Mouse (Mus musculus): ENCODE measurements around the gene Gsap. TPM values are rescaled to one million over a fixed set of nuclear protein-coding genes. Genes with fewer than 3 reads are reported as not detected.
"Not testable (repeated sequence)": the region's sequence is repeated elsewhere in the genome, so short reads cannot be mapped to it uniquely, and the experiment has no call there.

The Gsap gene
- total and polyA plus RNA-seq, 3 experiments = 0.62 to 5.9 (median 3.9) TPM

GRCm38 (mm10) chr5:21179496-21179895 is 6.6 kb upstream of the Gsap start:
- DNase-seq = no peak

GRCm38 (mm10) chr5:21183046-21183445 is 3.0 kb upstream of the Gsap start:
- DNase-seq = not testable (repeated sequence)

- DNase-seq = no peak
Measured at GRCm38 (mm10) chr5:21186821-21187220, 766 bp downstream of the Gsap start.

- DNase-seq = no peak
Measured at GRCm38 (mm10) chr5:21188435-21188834, 2.4 kb downstream of the Gsap start.

DNA sequence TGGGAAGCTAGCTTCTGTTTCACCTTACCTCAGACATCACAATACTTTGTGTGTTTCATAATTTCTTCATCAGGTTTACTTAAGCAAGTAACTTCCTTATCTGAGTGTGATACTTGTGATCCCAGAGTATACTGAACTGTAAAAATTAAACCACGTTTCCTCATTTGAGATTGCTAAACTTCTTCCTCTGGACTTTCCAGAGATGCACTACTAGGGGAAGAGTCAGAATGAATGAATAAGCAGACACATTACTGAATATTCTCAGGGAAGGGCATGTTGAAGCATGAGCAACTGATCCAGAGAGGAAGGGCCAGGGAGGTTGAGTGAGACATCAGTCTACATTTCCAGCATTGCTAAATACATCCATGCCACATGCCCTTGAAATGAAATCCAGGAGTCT is 3.0 kb downstream of the Gsap start:
- no peak for DNase-seq

DNA sequence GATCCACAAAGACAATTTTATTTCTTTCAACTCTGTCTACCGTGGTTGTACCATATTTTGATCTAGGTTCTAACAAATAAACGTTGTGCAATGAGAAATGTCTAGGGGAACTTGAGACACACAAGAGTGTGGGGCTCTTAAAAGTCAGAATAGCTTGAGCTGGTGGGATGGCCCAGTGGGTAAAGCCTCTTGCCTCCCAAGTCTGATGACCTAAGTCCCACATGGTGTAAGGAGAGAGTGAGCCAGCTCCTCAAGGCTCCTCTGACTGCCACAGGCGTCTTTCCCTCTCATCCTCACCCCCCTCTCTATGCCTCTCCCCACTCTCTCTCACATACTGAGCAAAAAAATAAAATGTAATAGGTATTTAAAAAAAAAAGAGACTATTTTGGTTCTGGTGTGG is 3.4 kb downstream of the Gsap start:
- no peak for DNase-seq

GRCm38 (mm10) chr5:21203504-21203903 is 17.4 kb downstream of the Gsap start:
- DNase-seq = no peak

- no peak for DNase-seq
Measured at GRCm38 (mm10) chr5:21204157-21204556, 18.1 kb downstream of the Gsap start.

GRCm38 (mm10) chr5:21206014-21206413 is 20.0 kb downstream of the Gsap start:
- no peak for DNase-seq

- no peak for DNase-seq
Measured at GRCm38 (mm10) chr5:21211406-21211805, 25.4 kb downstream of the Gsap start.

DNA sequence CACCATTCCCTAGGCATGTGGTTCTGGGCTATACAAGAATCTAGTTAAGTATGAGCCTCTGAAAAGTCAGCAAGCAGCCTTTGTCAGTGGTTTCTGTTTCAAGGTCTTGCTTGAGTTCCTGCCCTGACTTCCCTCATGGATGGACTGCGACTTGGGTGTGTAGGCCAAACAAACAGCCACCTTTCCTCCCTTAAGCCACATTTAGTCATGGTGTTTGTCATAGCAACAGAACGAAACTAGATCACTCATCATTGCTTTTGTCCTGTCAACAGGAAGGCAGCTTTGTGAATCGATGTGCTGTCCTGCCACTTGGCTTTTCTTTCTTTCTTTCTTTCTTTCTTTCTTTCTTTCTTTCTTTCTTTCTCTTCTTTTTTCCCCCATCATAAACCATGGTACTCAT is 26.9 kb downstream of the Gsap start:
- no peak for DNase-seq

- DNase-seq = no peak
Measured at GRCm38 (mm10) chr5:21213801-21214200, 27.7 kb downstream of the Gsap start.

GRCm38 (mm10) chr5:21217453-21218294 is 31.6 kb downstream of the Gsap start:
- DNase-seq = no peak

DNA sequence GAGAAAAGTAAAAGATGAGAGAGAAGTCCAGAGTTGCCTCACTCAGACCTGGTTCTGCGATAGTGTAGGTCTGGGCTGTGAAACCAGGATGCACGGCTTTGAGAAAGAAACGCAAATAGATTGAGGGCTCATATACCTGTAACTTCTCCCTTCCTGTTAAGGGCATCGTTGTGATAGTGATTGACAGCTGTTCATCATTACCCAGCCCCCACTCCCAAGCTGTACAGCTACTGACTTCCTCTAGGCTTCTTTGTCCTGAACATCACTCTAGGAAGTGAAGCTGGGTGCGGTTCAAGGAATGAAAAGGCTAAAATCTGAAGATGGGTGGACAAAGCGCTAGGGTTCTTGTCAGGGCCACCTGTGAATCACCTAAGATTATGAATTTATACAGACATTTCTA is 46.8 kb downstream of the Gsap start:
- DNase-seq = no peak

GRCm38 (mm10) chr5:21244575-21244974 is 58.5 kb downstream of the Gsap start:
- DNase-seq = no peak

GRCm38 (mm10) chr5:21245241-21245640 is 59.2 kb downstream of the Gsap start:
- no peak for DNase-seq

GRCm38 (mm10) chr5:21246794-21247193 is 60.7 kb downstream of the Gsap start:
- DNase-seq = peak; percentile 70

DNA sequence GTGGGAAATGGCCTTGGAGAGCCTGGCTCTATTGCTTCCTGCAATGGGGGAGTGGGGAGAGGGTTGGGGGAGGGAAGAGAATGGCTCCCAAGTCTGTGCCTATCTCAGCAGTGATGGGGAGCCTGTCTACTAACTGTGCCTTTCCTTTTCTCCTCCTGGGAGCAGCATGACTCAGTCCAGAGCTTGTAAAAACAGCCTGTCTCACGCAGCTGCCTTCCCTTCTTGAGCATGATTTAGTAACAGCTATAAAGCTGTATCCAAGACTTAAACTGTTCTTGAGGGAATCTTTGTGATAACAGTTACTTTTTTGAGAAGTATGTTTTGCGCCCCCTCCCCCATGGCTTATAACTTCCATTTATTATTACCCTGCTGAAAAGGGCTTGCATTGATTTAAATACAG is 61.9 kb downstream of the Gsap start:
- no peak for DNase-seq

DNA sequence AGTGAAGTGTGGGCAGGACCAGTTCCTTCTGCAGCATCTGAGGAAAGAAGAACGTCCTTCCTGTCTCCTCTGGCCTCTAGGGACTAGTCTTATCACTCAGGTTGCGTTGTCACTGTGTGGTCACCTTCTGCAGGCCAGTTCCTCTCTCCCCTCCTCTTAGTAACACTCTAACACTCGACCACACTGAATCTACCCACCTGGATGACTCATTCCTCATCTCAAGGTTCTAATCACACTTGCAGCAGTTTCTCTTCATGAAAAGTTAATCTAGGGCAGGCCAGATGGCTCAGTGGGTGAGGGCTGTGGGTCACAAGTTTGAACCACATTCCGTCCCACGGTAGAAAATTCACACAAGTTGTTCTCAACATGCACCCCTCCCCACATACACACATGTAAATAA is 62.8 kb downstream of the Gsap start:
- DNase-seq = no peak

DNA sequence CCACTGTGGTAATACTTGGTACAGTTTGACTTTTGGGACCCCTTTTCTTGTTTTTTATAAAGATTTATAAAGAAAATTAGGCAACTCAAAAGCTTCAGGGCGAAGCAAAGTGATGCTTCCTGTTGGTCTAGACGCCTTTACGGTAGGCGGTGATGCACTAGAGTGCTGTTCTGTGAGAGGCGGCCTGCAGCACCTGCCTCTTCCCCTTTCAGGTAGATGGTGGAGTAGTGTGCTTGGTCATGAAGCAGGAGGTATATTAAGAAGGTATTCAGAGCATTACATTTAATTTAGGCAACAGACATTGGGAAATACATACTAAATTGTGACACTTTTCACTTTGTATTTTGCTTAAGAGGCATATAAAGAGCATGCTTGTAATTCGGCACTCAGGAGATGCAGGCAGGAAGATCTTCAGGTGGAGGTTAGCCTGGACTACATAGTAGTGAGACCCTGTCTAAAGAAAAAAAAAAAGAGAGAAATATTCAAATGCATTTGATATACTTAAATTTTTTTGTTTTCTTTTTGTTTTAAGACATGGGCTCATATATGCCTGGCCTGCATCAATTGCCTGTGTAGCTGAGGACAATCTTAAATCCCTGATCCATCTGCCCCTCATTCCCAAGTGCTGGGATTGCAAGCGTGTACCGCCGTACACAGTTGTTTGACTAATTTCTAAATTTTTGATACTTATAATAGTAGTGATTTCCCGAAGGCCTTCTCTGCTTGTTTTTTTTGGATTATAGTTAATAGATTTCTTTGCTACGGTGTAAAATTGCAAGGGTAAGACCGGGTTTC is 68.9 kb downstream of the Gsap start:
- DNase-seq = no peak

DNA sequence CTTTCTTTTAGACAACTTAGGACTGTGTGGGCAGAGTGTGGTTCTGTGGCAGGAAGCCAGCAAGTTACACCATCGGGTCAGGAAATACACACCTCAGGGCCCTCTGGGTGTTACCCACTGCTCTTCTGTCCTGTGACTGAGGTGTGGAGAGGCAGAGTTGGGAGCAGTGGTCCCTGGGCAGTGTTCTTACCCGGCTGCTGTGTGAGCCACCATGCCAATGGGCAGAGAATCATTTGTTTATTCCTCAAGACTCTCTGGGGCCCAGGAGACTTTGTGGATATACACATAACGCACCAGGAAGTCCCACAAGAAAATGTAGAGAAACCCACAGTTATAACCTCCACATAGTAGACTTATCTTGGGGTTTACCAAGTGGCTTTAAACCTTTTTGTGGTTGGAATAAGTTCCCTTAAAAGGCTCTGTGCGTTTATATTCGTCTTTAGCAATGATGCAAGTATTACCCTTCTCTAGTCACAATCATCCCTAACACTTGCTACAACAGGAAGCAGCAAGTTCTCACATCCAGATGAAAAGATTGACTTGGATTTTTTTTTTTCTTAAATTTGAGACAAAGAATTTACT is 69.6 kb downstream of the Gsap start:
- DNase-seq = no peak

DNA sequence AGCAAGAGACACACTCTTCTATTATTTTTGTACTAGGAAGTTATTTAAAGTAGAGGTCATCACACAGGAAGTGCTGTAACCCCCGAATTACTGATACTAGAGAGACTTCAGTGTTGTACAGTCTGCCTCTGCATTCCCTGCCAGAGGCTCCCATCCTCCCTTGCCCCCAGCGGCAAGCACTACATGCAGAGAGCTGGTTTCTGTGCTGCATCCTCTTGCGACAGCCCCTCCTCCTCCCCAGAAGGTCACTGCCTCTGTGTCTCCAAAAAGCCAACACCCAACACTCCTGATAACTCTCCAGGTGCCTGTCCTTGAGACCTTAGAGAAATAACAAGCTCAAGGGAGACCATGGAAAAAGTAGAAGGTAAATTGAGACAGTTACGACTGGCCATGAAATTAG is 71.1 kb downstream of the Gsap start:
- no peak for DNase-seq

GRCm38 (mm10) chr5:21257806-21258205 is 71.8 kb downstream of the Gsap start:
- DNase-seq = no peak

All from adrenal gland, adult 2 months (tissue).